Mouse (Mus musculus) embryonic facial prominence, embryonic 14.5 days (tissue): ENCODE measurements at regions not wholly inside any gene's neighbourhood (a gene's known extent, or its start where the extent isn't known, plus 50 kb on each side); places are given as distances from the start of the nearest gene placed in this dataset.

Experiments
- ATAC-seq: fragments of 200-750 bp; cut with Nextera tagmentation; 2 replicates; pipeline ENCODE4 v1.8.0; 2017; ENCODE audit warnings: low read depth, moderate number of reproducible peaks, moderate TSS enrichment
- DNase-seq: peaks from one replicate; pipeline ENCODE4 v3.0.0-alpha.2; 2015; ENCODE audit warnings: low spot score
- H3K27ac ChIP-seq: fragments of 300-500 bp; sonication (generic); replicated peaks from 2 replicates; pipeline ENCODE4 v1.5.1; 2014; ENCODE audit warnings: low read depth, mild to moderate bottlenecking, low read length, moderate library complexity
- H3K27me3 ChIP-seq: fragments of 300-500 bp; sonication (generic); replicated peaks from 2 replicates; pipeline ENCODE4 v1.6.1; 2014; ENCODE audit warnings: low read length; ENCODE audit not compliant: control insufficient read depth, insufficient read depth
- H3K36me3 ChIP-seq: fragments of 300-500 bp; sonication (generic); 2 replicates; pipeline ENCODE4 v1.6.1; 2014; ENCODE audit warnings: low read length, mixed read lengths; ENCODE audit not compliant: control insufficient read depth, insufficient read depth
- H3K4me1 ChIP-seq: fragments of 300-500 bp; sonication (generic); 2 replicates; pipeline ENCODE4 v1.6.1; 2014; ENCODE audit warnings: antibody characterized with exemption, low read length; ENCODE audit not compliant: control insufficient read depth, insufficient read depth
- H3K4me2 ChIP-seq: fragments of 300-500 bp; sonication (generic); 2 replicates; pipeline ENCODE4 v1.6.1; 2014; ENCODE audit warnings: low read depth, mild to moderate bottlenecking, low read length, moderate library complexity, mixed read lengths
- H3K4me3 ChIP-seq: fragments of 300-500 bp; sonication (generic); 2 replicates; pipeline ENCODE4 v1.5.1; 2014; ENCODE audit warnings: low read depth, mild to moderate bottlenecking, low read length
- H3K9ac ChIP-seq: fragments of 300-500 bp; sonication (generic); 2 replicates; pipeline ENCODE4 v1.6.1; 2014; ENCODE audit warnings: low read depth, mild to moderate bottlenecking, low read length, moderate library complexity, mixed read lengths
- H3K9me3 ChIP-seq: fragments of 300-500 bp; sonication (generic); 2 replicates; pipeline ENCODE4 v1.6.1; 2016; ENCODE audit warnings: low read length; ENCODE audit not compliant: control insufficient read depth
- whole genome bisulfite sequencing: fragments of 180-500 bp; shearing (Covaris S2); extraction: QIAGEN DNeasy Blood & Tissue Kit; methylation state at CpG from one replicate; pipeline ENCODE4 v1.1.7; 2014; 5-methylcytosine and 5-hydroxymethylcytosine counted together

GRCm38 (mm10) chr13:84565644-84566532, 343.8 kb downstream of the Tmem161b start:
- WGBS: 86% methylated on average over 11 of the region's 11 CpGs
- Histone ChIP-seq H3K27me3 (no peaks in the 10 kb centered on the region), H3K4me2 (no peak overlapping the region), H3K9ac (no peak overlapping the region), H3K27ac (no peak overlapping the region), H3K36me3 (no peaks in the 10 kb centered on the region), H3K4me3 (no peak overlapping the region), H3K9me3 (no peaks in the 10 kb centered on the region), H3K4me1 (no peaks in the 10 kb centered on the region)
- DNase-seq (no peak), ATAC-seq (no peak)

- Histone ChIP-seq H3K27ac (no peak overlapping the region), H3K9me3 (no peaks in the 10 kb centered on the region), H3K4me3 (no peak overlapping the region), H3K27me3 (no peaks in the 10 kb centered on the region), H3K36me3 (no peaks in the 10 kb centered on the region), H3K4me2 (no peak overlapping the region), H3K9ac (no peak overlapping the region), H3K4me1 (no peaks in the 10 kb centered on the region)
- ATAC-seq: no peak
- WGBS: 72% methylated on average over 6 of the region's 6 CpGs
- no peak for DNase-seq
These were observed 344.4 kb downstream of the Tmem161b start for GRCm38 (mm10) chr13:84566533-84566832.

- no peak for ATAC-seq
- H3K4me3 ChIP-seq: no peak overlapping the region
- no peaks in the 10 kb centered on the region for H3K36me3 ChIP-seq
- no peak overlapping the region for H3K9ac ChIP-seq
- no peaks in the 10 kb centered on the region for H3K4me1 ChIP-seq
- H3K9me3 ChIP-seq: no peaks in the 10 kb centered on the region
- DNase-seq: peak; percentile 3
- H3K27ac ChIP-seq: no peak overlapping the region
- H3K27me3 ChIP-seq: no peaks in the 10 kb centered on the region
- no peak overlapping the region for H3K4me2 ChIP-seq
These were observed 347.3 kb downstream of the Tmem161b start for GRCm38 (mm10) chr13:84569371-84569770.

GRCm38 (mm10) chr13:84570206-84570605, 348.1 kb downstream of the Tmem161b start:
- Histone ChIP-seq H3K4me1 (no peaks in the 10 kb centered on the region), H3K27me3 (no peaks in the 10 kb centered on the region), H3K4me2 (no peak overlapping the region), H3K27ac (no peak overlapping the region), H3K9ac (no peak overlapping the region), H3K36me3 (no peaks in the 10 kb centered on the region), H3K9me3 (no peaks in the 10 kb centered on the region), H3K4me3 (no peak overlapping the region)
- 89% methylated on average over 2 of the region's 2 CpGs for WGBS
- ATAC-seq (no peak), DNase-seq (no peak)

GRCm38 (mm10) chr13:84570984-84571844, 349.1 kb downstream of the Tmem161b start:
- Histone ChIP-seq H3K4me3 (no peak overlapping the region), H3K9me3 (no peaks in the 10 kb centered on the region), H3K36me3 (no peaks in the 10 kb centered on the region), H3K27ac (no peak overlapping the region), H3K4me2 (no peak overlapping the region), H3K9ac (no peak overlapping the region), H3K4me1 (no peaks in the 10 kb centered on the region), H3K27me3 (no peaks in the 10 kb centered on the region)
- peak; percentile 94 for ATAC-seq
- peak; percentile 86 for DNase-seq
- 32% methylated on average over 10 of the region's 10 CpGs for WGBS

- Histone ChIP-seq H3K4me1 (no peaks in the 10 kb centered on the region), H3K36me3 (no peaks in the 10 kb centered on the region), H3K9me3 (no peaks in the 10 kb centered on the region), H3K4me2 (no peak overlapping the region), H3K27me3 (no peaks in the 10 kb centered on the region), H3K4me3 (no peak overlapping the region), H3K9ac (no peak overlapping the region), H3K27ac (no peak overlapping the region)
- DNase-seq (no peak), ATAC-seq (no peak)
- WGBS: 81% methylated on average over 3 of the region's 3 CpGs
These were observed 349.7 kb downstream of the Tmem161b start for GRCm38 (mm10) chr13:84571845-84572193.

- no peak overlapping the region for H3K9ac ChIP-seq
- no peak for ATAC-seq
- no peaks in the 10 kb centered on the region for H3K27me3 ChIP-seq
- 78% methylated on average over 2 of the region's 2 CpGs for WGBS
- H3K4me2 ChIP-seq: no peak overlapping the region
- no peaks in the 10 kb centered on the region for H3K9me3 ChIP-seq
- no peak overlapping the region for H3K4me3 ChIP-seq
- H3K27ac ChIP-seq: no peak overlapping the region
- H3K36me3 ChIP-seq: no peaks in the 10 kb centered on the region
- no peaks in the 10 kb centered on the region for H3K4me1 ChIP-seq
- no peak for DNase-seq
These were observed 350.1 kb downstream of the Tmem161b start for GRCm38 (mm10) chr13:84572231-84572630.

GRCm38 (mm10) chr13:84596585-84597142, 374.6 kb downstream of the Tmem161b start:
- H3K4me3 ChIP-seq: no peak overlapping the region
- H3K36me3 ChIP-seq: no peaks in the 10 kb centered on the region
- no peaks in the 10 kb centered on the region for H3K9me3 ChIP-seq
- H3K9ac ChIP-seq: no peak overlapping the region
- H3K27ac ChIP-seq: no peak overlapping the region
- DNase-seq (no peak), ATAC-seq (no peak)
- H3K4me2 ChIP-seq: no peak overlapping the region
- H3K4me1 ChIP-seq: no peaks in the 10 kb centered on the region
- H3K27me3 ChIP-seq: no peaks in the 10 kb centered on the region
